Mouse (Mus musculus): ENCODE results near the gene Morn3. TPM values are rescaled to one million over a fixed set of nuclear protein-coding genes. Genes with fewer than 3 reads are reported as not detected.

Gene Morn3
- polyA plus RNA-seq, 2 experiments: not detected

DNA sequence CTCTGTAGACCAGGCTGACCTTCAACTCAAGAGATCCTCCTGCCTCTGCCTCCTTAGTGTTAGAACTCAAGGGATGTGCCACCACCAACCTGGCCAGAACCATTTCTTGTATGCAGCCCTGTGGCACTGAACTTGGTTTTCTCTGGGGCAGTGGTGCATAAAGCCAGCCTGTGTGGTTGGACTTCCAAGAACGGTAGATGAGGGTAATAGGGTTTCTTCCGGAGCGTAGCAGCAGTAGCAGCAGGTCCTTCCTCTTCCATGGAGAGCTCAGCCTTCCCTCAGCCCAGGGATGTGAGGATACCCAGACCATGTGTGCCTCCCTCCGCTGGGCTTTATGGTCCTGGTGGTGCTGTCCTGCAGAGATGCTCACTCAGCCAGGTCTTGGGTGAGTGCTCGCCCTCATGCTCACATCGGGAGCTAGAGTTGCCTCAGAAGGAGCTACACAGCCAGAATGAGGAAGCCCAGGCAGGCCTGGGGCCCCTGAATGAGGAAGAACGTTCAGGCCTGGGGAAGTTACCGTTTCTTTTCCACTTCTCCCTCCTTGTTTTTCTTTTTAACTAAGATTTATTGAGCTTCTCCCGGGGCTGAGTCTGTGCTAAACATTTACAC is 21.7 kb downstream of the Morn3 start:
- DNase-seq (ENCODE audit: low read depth in 3 of 3, low spot score in 3 of 3): no peak
- ATAC-seq (ENCODE audit: insufficient read depth): no peak

DNA sequence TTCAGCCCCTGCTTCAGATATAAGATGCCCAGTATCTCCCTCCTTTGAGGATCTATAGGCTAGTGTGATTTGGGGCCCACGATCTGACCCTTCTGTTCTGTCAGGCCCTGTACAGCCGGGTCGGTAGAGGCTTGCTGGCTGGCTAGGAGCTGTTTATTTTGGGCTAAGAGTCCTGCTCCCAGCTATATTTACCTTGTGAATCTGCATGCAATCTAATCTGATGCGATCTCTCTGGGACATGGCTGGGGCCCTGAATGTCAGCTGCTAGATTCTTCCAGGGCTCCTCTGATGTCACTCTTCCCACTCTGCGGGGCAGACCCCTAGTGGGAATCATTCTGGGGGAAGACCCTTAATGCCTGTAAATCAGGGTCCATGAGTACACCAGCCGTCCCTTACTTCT is 22.5 kb downstream of the Morn3 start:
- H3K36me3 ChIP-seq (replicated peaks; ENCODE audit: control insufficient read depth, insufficient read depth, low read depth): no peaks in the 10 kb centered on the region
- H3K4me2 ChIP-seq (ENCODE audit: low read depth): no peak overlapping the region
- H3K27ac ChIP-seq: no peak overlapping the region
- no peak for ATAC-seq (ENCODE audit: insufficient read depth)
- no peak overlapping the region for H3K9ac ChIP-seq (replicated peaks)
- H3K27me3 ChIP-seq (ENCODE audit: control insufficient read depth, insufficient read depth, low read length): no peaks in the 10 kb centered on the region
- WGBS (ENCODE audit: insufficient replicate concordance): 69% methylated on average over 6 of the region's 6 CpGs
- no peak for DNase-seq (ENCODE audit: low read depth in 3 of 3, low spot score in 3 of 3)
- no peak overlapping the region for H3K4me3 ChIP-seq (ENCODE audit: insufficient read depth in 1 of 2, low read depth in 2 of 2, low read length in 2 of 2)
- H3K9me3 ChIP-seq (ENCODE audit: control insufficient read depth, low read length): no peaks in the 10 kb centered on the region
- TF ChIP-seq EP300 (IDR thresholded peaks at IDR 0.05; ENCODE audit: low read depth) (no peak), CTCF (IDR thresholded peaks at IDR 0.05; ENCODE audit: low read depth) (no peak)
- peaks cover 0 to 11% of the 10 kb centered on the region in 2 experiments; a peak in 3 of 4 replicates for H3K4me1 ChIP-seq (replicated peaks; ENCODE audit: control insufficient read depth in 2 of 2, insufficient read depth in 2 of 2, low read length in 1 of 2)

More for the DNA sequence above, 21.7 kb downstream of the Morn3 start:
- Histone ChIP-seq H3K9me3 (ENCODE audit: control insufficient read depth, low read length) (no peaks in the 10 kb centered on the region), H3K9ac (replicated peaks) (no peak overlapping the region), H3K27ac (no peak overlapping the region), H3K4me2 (ENCODE audit: low read depth) (no peak overlapping the region), H3K4me3 (ENCODE audit: insufficient read depth in 1 of 2, low read depth in 2 of 2, low read length in 2 of 2) (no peak overlapping the region), H3K36me3 (replicated peaks; ENCODE audit: control insufficient read depth, insufficient read depth, low read depth) (no peaks in the 10 kb centered on the region), H3K4me1 (replicated peaks; ENCODE audit: control insufficient read depth in 2 of 2, insufficient read depth in 2 of 2, low read length in 1 of 2) (peaks cover 0 to 8% of the 10 kb centered on the region in 2 experiments; a peak in 3 of 4 replicates), H3K27me3 (ENCODE audit: control insufficient read depth, insufficient read depth, low read length) (no peaks in the 10 kb centered on the region)
- TF ChIP-seq EP300 (IDR thresholded peaks at IDR 0.05; ENCODE audit: low read depth) (no peak), CTCF (IDR thresholded peaks at IDR 0.05; ENCODE audit: low read depth) (no peak)
- WGBS (ENCODE audit: insufficient replicate concordance): 19% methylated on average over 9 of the region's 9 CpGs

GRCm38 (mm10) chr5:123023049-123023448 is 23.8 kb downstream of the Morn3 start:
- no peak overlapping the region for H3K9ac ChIP-seq (replicated peaks)
- ATAC-seq (ENCODE audit: insufficient read depth) (no peak), DNase-seq (ENCODE audit: low read depth in 3 of 3, low spot score in 3 of 3) (no peak)
- no peaks in the 10 kb centered on the region for H3K9me3 ChIP-seq (ENCODE audit: control insufficient read depth, low read length)
- H3K27ac ChIP-seq: no peak overlapping the region
- H3K4me2 ChIP-seq (ENCODE audit: low read depth): no peak overlapping the region
- peaks cover 0 to 15% of the 10 kb centered on the region in 2 experiments for H3K4me1 ChIP-seq (replicated peaks; ENCODE audit: control insufficient read depth in 2 of 2, insufficient read depth in 2 of 2, low read length in 1 of 2)
- no peaks in the 10 kb centered on the region for H3K36me3 ChIP-seq (replicated peaks; ENCODE audit: control insufficient read depth, insufficient read depth, low read depth)
- no peak overlapping the region for H3K4me3 ChIP-seq (ENCODE audit: insufficient read depth in 1 of 2, low read depth in 2 of 2, low read length in 2 of 2)
- no peaks in the 10 kb centered on the region for H3K27me3 ChIP-seq (ENCODE audit: control insufficient read depth, insufficient read depth, low read length)
- TF ChIP-seq CTCF (IDR thresholded peaks at IDR 0.05; ENCODE audit: low read depth) (no peak), EP300 (IDR thresholded peaks at IDR 0.05; ENCODE audit: low read depth) (no peak)
- 51% methylated on average over 6 of the region's 6 CpGs for WGBS (ENCODE audit: insufficient replicate concordance)

DNA sequence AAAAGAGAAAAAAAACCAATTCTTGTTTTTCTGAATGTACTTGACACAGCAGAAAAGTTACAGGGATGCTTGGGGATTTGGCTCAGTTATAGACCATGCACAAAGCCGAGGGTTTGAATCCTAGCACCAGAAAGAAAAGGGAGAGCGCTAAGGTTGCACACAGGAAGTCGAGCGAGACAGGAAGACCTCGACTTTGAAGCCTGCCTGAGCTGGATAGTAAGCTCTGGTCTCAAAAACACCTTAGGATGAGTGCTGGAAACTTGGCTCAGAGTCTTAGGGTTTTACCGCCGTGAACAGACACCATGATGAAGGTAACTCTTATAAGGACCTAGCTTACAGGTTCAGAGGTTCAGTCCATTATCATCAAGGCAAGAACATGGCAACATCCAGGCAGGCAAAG is 25.4 kb downstream of the Morn3 start:
- no peak for ATAC-seq (ENCODE audit: insufficient read depth)
- WGBS (ENCODE audit: insufficient replicate concordance): 66% methylated on average over 7 of the region's 7 CpGs

GRCm38 (mm10) chr5:123020426-123020825 is 26.4 kb downstream of the Morn3 start:
- ATAC-seq (ENCODE audit: insufficient read depth) (no peak), DNase-seq (ENCODE audit: low read depth in 3 of 3, low spot score in 3 of 3) (no peak)
- Histone ChIP-seq H3K4me3 (ENCODE audit: insufficient read depth in 1 of 2, low read depth in 2 of 2, low read length in 2 of 2) (no peak overlapping the region), H3K4me1 (replicated peaks; ENCODE audit: control insufficient read depth in 2 of 2, insufficient read depth in 2 of 2, low read length in 1 of 2) (peaks cover 8 to 27% of the 10 kb centered on the region in 2 experiments), H3K27me3 (ENCODE audit: control insufficient read depth, insufficient read depth, low read length) (no peaks in the 10 kb centered on the region), H3K9me3 (ENCODE audit: control insufficient read depth, low read length) (no peaks in the 10 kb centered on the region), H3K9ac (replicated peaks) (no peak overlapping the region), H3K4me2 (ENCODE audit: low read depth) (no peak overlapping the region), H3K36me3 (replicated peaks; ENCODE audit: control insufficient read depth, insufficient read depth, low read depth) (no peaks in the 10 kb centered on the region), H3K27ac (no peak overlapping the region)
- TF ChIP-seq EP300 (IDR thresholded peaks at IDR 0.05; ENCODE audit: low read depth) (no peak), CTCF (IDR thresholded peaks at IDR 0.05; ENCODE audit: low read depth) (no peak)
- 62% methylated on average over 5 of the region's 5 CpGs for WGBS (ENCODE audit: insufficient replicate concordance)

More for the DNA sequence above, 25.4 kb downstream of the Morn3 start:
- DNase-seq (ENCODE audit: low read depth in 3 of 3, low spot score in 3 of 3): no peak
- peaks cover 0 to 20% of the 10 kb centered on the region in 2 experiments for H3K4me1 ChIP-seq (replicated peaks; ENCODE audit: control insufficient read depth in 2 of 2, insufficient read depth in 2 of 2, low read length in 1 of 2)
- no peaks in the 10 kb centered on the region for H3K36me3 ChIP-seq (replicated peaks; ENCODE audit: control insufficient read depth, insufficient read depth, low read depth)
- no peak overlapping the region for H3K9ac ChIP-seq (replicated peaks)
- no peaks in the 10 kb centered on the region for H3K27me3 ChIP-seq (ENCODE audit: control insufficient read depth, insufficient read depth, low read length)
- no peak overlapping the region for H3K4me2 ChIP-seq (ENCODE audit: low read depth)
- H3K9me3 ChIP-seq (ENCODE audit: control insufficient read depth, low read length): no peaks in the 10 kb centered on the region
- TF ChIP-seq CTCF (IDR thresholded peaks at IDR 0.05; ENCODE audit: low read depth): no peak
- TF ChIP-seq EP300 (IDR thresholded peaks at IDR 0.05; ENCODE audit: low read depth): no peak
- no peak overlapping the region for H3K4me3 ChIP-seq (ENCODE audit: insufficient read depth in 1 of 2, low read depth in 2 of 2, low read length in 2 of 2)
- no peak overlapping the region for H3K27ac ChIP-seq
